Mouse (Mus musculus): ENCODE data around the gene 1700012B07Rik. TPM values are rescaled to one million over a fixed set of nuclear protein-coding genes. Genes with fewer than 3 reads are reported as not detected.

1700012B07Rik gene
- polyA plus RNA-seq, 1 experiment from 2014 or later = not detected

DNA sequence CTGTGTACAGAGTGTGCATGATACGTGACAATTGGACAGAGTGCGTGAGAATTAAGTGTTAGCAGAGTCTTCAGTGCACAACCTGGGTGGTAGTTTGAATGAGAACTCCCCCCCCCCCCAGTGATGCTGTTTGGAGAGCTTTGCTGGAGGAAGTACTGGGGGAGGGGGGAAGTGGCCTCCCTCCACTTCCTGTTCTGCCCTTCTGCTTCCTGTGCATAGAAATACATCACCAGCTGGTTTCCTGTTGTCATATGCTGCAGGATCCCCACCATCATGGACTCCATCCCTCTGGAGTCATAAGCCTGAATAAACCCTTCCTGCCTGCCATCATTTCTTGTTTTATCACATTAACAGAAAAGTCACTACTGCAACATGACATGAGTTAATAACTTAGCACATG lies 35.9 kb downstream of the 1700012B07Rik start:
- Histone ChIP-seq H3K9ac (no peak overlapping the region), H3K4me2 (no peak overlapping the region), H3K27me3 (no peaks in the 10 kb centered on the region), H3K27ac (no peak overlapping the region), H3K4me1 (no peaks in the 10 kb centered on the region), H3K9me3 (no peaks in the 10 kb centered on the region), H3K4me3 (no peak overlapping the region), H3K36me3 (no peaks in the 10 kb centered on the region)
- WGBS = 90% methylated on average over 2 of the region's 2 CpGs
- ATAC-seq (ENCODE audit: insufficient number of reproducible peaks, low FRiP score, low TSS enrichment, low read depth) = no peak

GRCm38 (mm10) chr11:109790221-109790620 lies 37.6 kb downstream of the 1700012B07Rik start:
- no peak overlapping the region for H3K9ac ChIP-seq
- WGBS = 84% methylated on average over 8 of the region's 8 CpGs
- no peaks in the 10 kb centered on the region for H3K4me1 ChIP-seq
- H3K36me3 ChIP-seq = no peaks in the 10 kb centered on the region
- ATAC-seq (ENCODE audit: insufficient number of reproducible peaks, low FRiP score, low TSS enrichment, low read depth) = no peak
- H3K27me3 ChIP-seq = no peaks in the 10 kb centered on the region
- H3K27ac ChIP-seq = no peak overlapping the region
- no peak overlapping the region for H3K4me3 ChIP-seq
- no peak overlapping the region for H3K4me2 ChIP-seq
- H3K9me3 ChIP-seq = no peaks in the 10 kb centered on the region

- H3K27me3 ChIP-seq = no peaks in the 10 kb centered on the region
- H3K9me3 ChIP-seq = no peaks in the 10 kb centered on the region
- WGBS = 57% methylated on average over 5 of the region's 5 CpGs
- H3K9ac ChIP-seq = no peak overlapping the region
- no peak overlapping the region for H3K27ac ChIP-seq
- H3K36me3 ChIP-seq = no peaks in the 10 kb centered on the region
- no peaks in the 10 kb centered on the region for H3K4me1 ChIP-seq
- no peak overlapping the region for H3K4me3 ChIP-seq
- ATAC-seq (ENCODE audit: insufficient number of reproducible peaks, low FRiP score, low TSS enrichment, low read depth) = no peak
- no peak overlapping the region for H3K4me2 ChIP-seq
These were observed 42.5 kb downstream of the 1700012B07Rik start for GRCm38 (mm10) chr11:109785392-109785791.

DNA sequence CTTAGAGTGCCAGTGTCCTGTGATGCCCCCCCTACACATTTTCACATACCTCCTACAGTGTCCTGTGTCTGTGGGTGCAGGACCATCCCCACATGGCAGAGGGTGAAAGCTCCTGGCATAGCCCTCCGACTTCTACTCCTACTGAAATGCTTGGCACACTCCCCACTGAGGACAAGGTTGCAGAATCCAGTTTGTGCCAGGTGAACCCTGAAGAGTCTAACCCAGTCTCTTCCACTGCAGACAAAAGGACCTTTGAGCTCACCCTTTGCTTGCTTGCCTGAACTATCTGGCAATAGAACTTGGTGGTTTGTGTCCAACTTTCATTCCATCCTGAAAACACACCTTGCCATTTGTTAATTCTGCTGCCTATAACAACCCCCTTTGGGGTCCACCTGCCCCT lies 56.5 kb downstream of the 1700012B07Rik start:
- H3K4me1 ChIP-seq = no peaks in the 10 kb centered on the region
- no peak overlapping the region for H3K9ac ChIP-seq
- no peaks in the 10 kb centered on the region for H3K9me3 ChIP-seq
- H3K27me3 ChIP-seq = no peaks in the 10 kb centered on the region
- no peak overlapping the region for H3K4me2 ChIP-seq
- 86% methylated on average over 1 of the region's 1 CpGs for WGBS
- no peak overlapping the region for H3K4me3 ChIP-seq
- H3K36me3 ChIP-seq = no peaks in the 10 kb centered on the region
- ATAC-seq (ENCODE audit: insufficient number of reproducible peaks, low FRiP score, low TSS enrichment, low read depth) = no peak
- no peak overlapping the region for H3K27ac ChIP-seq

DNA sequence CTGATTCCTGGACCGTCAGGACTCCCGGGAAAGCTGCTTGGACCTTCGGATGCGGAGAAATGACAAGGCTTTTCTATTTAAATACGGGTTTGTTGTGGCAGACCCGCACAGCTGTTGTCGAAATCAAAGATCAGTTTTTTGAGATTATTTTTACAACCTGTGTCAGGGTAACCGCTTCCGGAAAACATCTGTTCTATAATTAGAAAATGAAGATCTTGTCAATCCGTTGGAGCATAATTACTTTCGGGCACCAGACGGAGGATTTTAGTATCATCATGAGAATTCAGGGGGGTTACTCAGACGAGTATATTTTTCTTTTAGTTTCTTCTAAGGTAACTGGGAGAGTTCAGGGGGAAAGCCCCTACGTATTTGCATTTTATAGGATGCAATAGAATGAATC lies 57.7 kb downstream of the 1700012B07Rik start:
- WGBS = 57% methylated on average over 14 of the region's 14 CpGs
- no peak overlapping the region for H3K4me2 ChIP-seq
- no peak for ATAC-seq (ENCODE audit: insufficient number of reproducible peaks, low FRiP score, low TSS enrichment, low read depth)

DNA sequence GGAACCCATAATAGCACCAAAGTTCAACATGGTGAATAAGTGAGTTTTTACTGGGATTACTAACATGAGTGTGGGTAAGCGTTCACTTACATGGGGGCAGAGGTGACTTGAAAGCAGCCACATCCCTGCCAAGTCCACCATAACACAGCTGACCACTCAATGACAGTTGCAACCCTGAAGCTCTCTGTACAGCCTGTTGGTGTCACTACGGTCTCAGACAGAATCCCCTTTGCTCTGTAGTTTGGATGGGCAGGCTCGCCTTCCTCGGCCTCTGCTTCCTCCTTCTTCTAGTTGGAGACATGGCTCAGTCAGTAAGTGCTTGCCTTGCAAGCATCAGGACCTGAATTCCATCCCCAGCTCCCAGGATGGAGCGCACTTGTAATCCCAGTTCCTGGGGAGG lies 58.8 kb downstream of the 1700012B07Rik start:
- no peak overlapping the region for H3K4me3 ChIP-seq
- H3K27ac ChIP-seq = no peak overlapping the region
- ATAC-seq (ENCODE audit: insufficient number of reproducible peaks, low FRiP score, low TSS enrichment, low read depth) = no peak
- no peaks in the 10 kb centered on the region for H3K27me3 ChIP-seq
- 75% methylated on average over 5 of the region's 5 CpGs for WGBS
- H3K9ac ChIP-seq = no peak overlapping the region
- no peak overlapping the region for H3K4me2 ChIP-seq
- no peaks in the 10 kb centered on the region for H3K36me3 ChIP-seq
- H3K9me3 ChIP-seq = no peaks in the 10 kb centered on the region
- no peaks in the 10 kb centered on the region for H3K4me1 ChIP-seq

More for the DNA sequence above, 57.7 kb downstream of the 1700012B07Rik start:
- H3K9ac ChIP-seq = no peak overlapping the region
- no peaks in the 10 kb centered on the region for H3K4me1 ChIP-seq
- no peaks in the 10 kb centered on the region for H3K9me3 ChIP-seq
- H3K27ac ChIP-seq = no peak overlapping the region
- no peaks in the 10 kb centered on the region for H3K27me3 ChIP-seq
- H3K4me3 ChIP-seq = no peak overlapping the region
- no peaks in the 10 kb centered on the region for H3K36me3 ChIP-seq

DNA sequence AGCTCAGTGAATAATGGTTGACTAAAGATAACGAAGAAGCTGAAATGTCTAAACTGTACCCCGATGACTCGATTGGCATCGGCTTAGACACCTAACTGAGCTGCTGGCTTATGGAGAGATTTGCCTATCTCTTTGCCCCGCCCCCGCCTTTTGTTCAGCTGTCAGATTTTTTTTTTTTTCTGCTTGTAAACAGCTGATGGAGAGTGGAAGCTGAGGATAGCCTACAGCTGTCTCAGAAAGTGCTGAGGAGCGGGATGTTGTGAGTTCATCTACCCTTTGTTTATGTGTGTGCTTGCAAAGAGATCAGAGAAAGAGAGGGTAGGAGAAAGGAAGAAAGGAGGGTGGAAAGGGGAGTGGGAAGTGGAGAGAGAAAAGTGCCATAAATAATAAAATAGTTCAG lies 67.8 kb downstream of the 1700012B07Rik start:
- no peak overlapping the region for H3K4me3 ChIP-seq
- no peaks in the 10 kb centered on the region for H3K27me3 ChIP-seq
- no peak overlapping the region for H3K4me2 ChIP-seq
- no peaks in the 10 kb centered on the region for H3K4me1 ChIP-seq
- no peak overlapping the region for H3K27ac ChIP-seq
- H3K36me3 ChIP-seq = no peaks in the 10 kb centered on the region
- H3K9ac ChIP-seq = no peak overlapping the region
- 81% methylated on average over 7 of the region's 7 CpGs for WGBS
- no peak for ATAC-seq (ENCODE audit: insufficient number of reproducible peaks, low FRiP score, low TSS enrichment, low read depth)
- H3K9me3 ChIP-seq = no peaks in the 10 kb centered on the region

DNA sequence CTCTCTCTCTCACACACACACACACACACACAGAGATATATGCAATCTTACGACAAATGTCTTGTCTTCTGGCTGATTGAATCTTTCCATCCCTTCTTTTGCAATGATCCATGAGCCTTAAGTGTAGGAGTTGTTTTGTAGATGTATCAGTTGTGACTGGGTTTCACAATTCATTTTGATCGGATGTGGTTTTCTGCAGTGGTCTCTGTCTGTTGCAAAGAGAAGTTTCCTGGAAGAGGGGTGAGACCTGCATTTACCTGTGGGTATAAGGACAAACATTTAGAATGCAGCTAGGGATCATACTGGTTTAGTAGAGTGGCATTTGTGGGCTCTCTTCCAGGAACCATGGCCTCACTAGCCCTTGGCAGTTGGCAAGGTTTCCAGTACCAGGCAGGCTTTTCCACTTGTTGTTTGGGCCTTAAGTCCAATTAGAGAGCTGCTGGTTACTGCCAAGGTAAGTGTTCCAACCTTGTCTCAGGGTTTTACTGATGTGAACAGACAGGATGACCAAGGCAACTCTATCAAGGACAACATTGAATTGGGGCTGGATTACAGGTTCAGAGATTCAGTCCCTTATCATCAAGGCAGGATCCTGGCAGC lies 69.1 kb downstream of the 1700012B07Rik start:
- H3K36me3 ChIP-seq = no peaks in the 10 kb centered on the region
- H3K27me3 ChIP-seq = no peaks in the 10 kb centered on the region
- no peaks in the 10 kb centered on the region for H3K4me1 ChIP-seq
- H3K27ac ChIP-seq = no peak overlapping the region
- H3K9ac ChIP-seq = no peak overlapping the region
- H3K9me3 ChIP-seq = no peaks in the 10 kb centered on the region
- 92% methylated on average over 2 of the region's 2 CpGs for WGBS
- no peak overlapping the region for H3K4me2 ChIP-seq
- ATAC-seq (ENCODE audit: insufficient number of reproducible peaks, low FRiP score, low TSS enrichment, low read depth) = no peak
- H3K4me3 ChIP-seq = no peak overlapping the region

DNA sequence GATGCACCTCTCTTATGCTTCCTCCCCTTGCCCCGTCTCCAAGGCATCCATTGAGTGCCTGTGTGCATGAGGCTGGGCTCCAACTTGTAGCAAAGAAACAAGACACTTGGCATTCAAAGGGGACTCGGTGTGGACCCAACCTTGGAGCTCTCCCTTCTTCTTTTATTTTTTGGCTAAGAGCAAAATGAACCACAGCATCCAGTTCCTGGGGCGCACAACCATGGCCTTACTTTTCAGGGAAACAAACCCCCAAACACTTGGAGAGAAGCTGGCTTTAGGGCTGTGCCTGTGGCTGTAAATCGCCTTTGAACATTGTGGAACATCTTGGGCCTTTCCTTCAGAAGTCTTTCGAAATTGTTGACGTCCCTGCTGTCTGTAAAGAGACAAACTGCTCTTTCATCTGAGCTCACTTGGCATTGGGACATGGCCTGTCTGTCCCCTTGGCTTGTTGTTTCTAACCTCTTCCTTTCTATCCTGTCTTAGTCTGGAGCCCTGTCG lies 73.7 kb downstream of the 1700012B07Rik start:
- Histone ChIP-seq H3K27me3 (no peaks in the 10 kb centered on the region), H3K36me3 (no peaks in the 10 kb centered on the region), H3K4me2 (no peak overlapping the region), H3K4me3 (no peak overlapping the region), H3K27ac (no peak overlapping the region), H3K9ac (no peak overlapping the region), H3K9me3 (no peaks in the 10 kb centered on the region), H3K4me1 (peaks cover 5% of the 10 kb centered on the region; the same call in 1 of the 2 replicates)
- no peak for ATAC-seq (ENCODE audit: insufficient number of reproducible peaks, low FRiP score, low TSS enrichment, low read depth)
- 82% methylated on average over 7 of the region's 7 CpGs for whole genome bisulfite sequencing

DNA sequence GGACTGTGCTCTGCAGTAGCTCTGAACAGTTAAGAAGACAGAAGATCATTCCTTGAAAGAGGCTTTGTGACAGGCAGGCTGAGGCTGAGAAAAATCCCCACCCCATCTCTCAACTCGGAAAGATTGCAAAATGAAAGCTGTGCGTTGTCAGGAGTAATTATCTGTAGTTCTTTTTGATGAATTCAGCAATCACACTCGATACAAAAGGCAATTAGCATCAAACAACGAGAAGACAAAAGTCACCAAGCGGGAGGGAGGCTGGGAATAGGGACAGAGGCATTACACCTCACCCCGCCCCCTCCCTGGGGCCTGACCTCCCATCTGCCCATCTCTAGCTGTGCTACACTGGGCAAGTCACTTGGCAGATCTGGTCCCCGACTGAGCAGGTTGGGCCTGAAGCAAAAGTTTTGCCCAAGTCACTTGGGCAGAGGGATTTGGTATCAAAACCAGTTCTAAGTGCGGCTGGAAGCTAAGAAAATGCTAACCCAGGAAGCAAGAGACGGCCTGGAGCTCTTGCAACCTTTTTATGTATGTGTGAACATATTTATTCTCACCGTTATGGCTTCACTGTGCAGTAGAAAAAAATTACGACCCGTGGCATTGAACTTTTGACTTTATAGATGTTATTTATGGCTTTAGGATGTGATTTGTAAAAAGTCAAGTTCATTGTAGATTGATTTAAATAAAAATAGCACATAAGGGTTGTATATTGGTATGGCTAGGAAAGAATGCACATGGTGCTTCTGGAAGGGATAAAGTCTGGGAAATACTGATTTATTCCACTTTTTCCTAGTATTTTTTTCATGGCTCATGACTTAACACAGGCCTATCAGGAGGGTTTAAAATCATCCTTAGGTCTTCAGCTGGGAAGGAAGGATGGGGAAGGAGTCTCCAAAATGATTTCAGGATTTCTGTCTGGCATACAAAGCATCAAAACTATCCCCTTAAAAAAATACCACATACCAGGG lies 75.9 kb downstream of the 1700012B07Rik start:
- no peaks in the 10 kb centered on the region for H3K27me3 ChIP-seq
- H3K27ac ChIP-seq = no peak overlapping the region
- peaks cover 5% of the 10 kb centered on the region; the same call in 1 of the 2 replicates for H3K4me1 ChIP-seq
- H3K4me3 ChIP-seq = no peak overlapping the region
- H3K4me2 ChIP-seq = no peak overlapping the region
- ATAC-seq (ENCODE audit: insufficient number of reproducible peaks, low FRiP score, low TSS enrichment, low read depth) = no peak
- 29% methylated on average over 12 of the region's 12 CpGs for WGBS
- H3K36me3 ChIP-seq = no peaks in the 10 kb centered on the region
- H3K9me3 ChIP-seq = no peaks in the 10 kb centered on the region
- H3K9ac ChIP-seq = no peak overlapping the region

GRCm38 (mm10) chr11:109745210-109745609 lies 82.6 kb downstream of the 1700012B07Rik start:
- no peaks in the 10 kb centered on the region for H3K36me3 ChIP-seq
- H3K4me3 ChIP-seq = no peak overlapping the region
- no peaks in the 10 kb centered on the region for H3K27me3 ChIP-seq
- H3K9ac ChIP-seq = no peak overlapping the region
- H3K4me1 ChIP-seq = no peaks in the 10 kb centered on the region
- no peak overlapping the region for H3K27ac ChIP-seq
- H3K9me3 ChIP-seq = no peaks in the 10 kb centered on the region
- no peak overlapping the region for H3K4me2 ChIP-seq
- ATAC-seq (ENCODE audit: insufficient number of reproducible peaks, low FRiP score, low TSS enrichment, low read depth) = no peak
- WGBS = 73% methylated on average over 4 of the region's 4 CpGs

DNA sequence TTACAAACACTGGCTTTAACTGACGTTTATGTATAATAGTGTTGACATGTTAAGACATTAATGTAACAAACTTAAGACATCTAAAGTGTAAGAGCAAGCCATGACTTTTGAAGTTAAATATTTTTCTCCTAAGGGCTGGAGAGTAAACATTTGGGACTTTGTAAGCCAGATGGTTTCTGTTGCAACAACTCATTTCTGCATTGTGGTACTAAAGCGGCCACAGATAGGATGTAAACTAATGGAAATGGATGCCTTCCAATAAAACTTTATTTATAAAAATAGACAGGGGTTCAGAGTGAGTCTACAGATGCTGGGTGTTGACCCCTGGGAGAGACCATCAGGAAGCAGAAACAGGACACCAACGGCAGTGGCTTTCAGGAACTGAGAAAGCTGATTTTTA lies 89.9 kb downstream of the 1700012B07Rik start:
- ATAC-seq (ENCODE audit: insufficient number of reproducible peaks, low FRiP score, low TSS enrichment, low read depth) = no peak
- 48% methylated on average over 3 of the region's 3 CpGs for WGBS
- Histone ChIP-seq H3K27me3 (no peaks in the 10 kb centered on the region), H3K9ac (no peak overlapping the region), H3K9me3 (no peaks in the 10 kb centered on the region), H3K4me3 (no peak overlapping the region), H3K27ac (no peak overlapping the region), H3K4me1 (no peaks in the 10 kb centered on the region), H3K36me3 (no peaks in the 10 kb centered on the region), H3K4me2 (no peak overlapping the region)
